Mouse (Mus musculus): ENCODE data around the gene Dip2c. TPM values are rescaled to one million over a fixed set of nuclear protein-coding genes. Genes with fewer than 3 reads are reported as not detected.

Gene Dip2c
- total and polyA plus RNA-seq, 3 experiments: not detected

GRCm38 (mm10) chr13:9405399-9405798 lies 129.1 kb downstream of the Dip2c start:
- no peak overlapping the region for H3K27ac ChIP-seq (ENCODE audit: control insufficient read depth, low read depth, low read length)
- no peak overlapping the region for H3K4me3 ChIP-seq (ENCODE audit: control insufficient read depth in 1 of 2, insufficient read depth in 1 of 2, low read depth in 2 of 2, low read length in 2 of 2)
- H3K36me3 ChIP-seq (ENCODE audit: control insufficient read depth in 1 of 2, insufficient read depth in 2 of 2, low read length in 2 of 2): no peaks in the 10 kb centered on the region
- H3K9me3 ChIP-seq (replicated peaks; ENCODE audit: insufficient read depth, low read length): no peaks in the 10 kb centered on the region
- no peaks in the 10 kb centered on the region for H3K79me2 ChIP-seq (ENCODE audit: control insufficient read depth, insufficient read depth, low read length, poor library complexity)
- H3K4me1 ChIP-seq (ENCODE audit: control insufficient read depth in 1 of 2, insufficient read depth in 2 of 2, low read length in 2 of 2): no peaks in the 10 kb centered on the region
- no peak for TF ChIP-seq TBP (IDR thresholded peaks at IDR 0.05; ENCODE audit: low read depth, low read length)
- no peak overlapping the region for H3K9ac ChIP-seq (ENCODE audit: control insufficient read depth, low read depth, low read length, poor library complexity, severe bottlenecking)
- no peak for DNase-seq (ENCODE audit: low read depth, low spot score)
- H3K27me3 ChIP-seq (ENCODE audit: control insufficient read depth in 1 of 2, insufficient read depth in 2 of 2, low read length in 2 of 2): no peaks in the 10 kb centered on the region

DNA sequence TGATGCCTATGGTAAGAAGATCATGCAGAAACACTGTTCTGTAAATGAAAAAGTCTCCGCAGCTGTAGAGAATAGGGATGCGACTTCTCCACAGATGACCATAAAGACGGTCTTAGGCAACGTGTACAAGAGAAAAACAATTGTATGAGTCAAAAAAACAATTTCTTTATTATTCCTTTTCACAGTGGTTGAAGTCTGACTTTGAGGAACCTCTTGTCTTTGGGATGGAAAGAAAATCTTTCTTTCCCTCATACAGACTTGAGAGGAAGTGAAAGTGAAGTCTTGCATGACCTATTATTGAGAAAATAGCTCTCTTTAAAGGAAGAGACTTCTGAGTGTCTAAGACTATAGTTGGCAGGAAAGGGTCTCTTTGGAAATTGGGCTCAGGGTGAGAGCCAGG lies 132.7 kb downstream of the Dip2c start:
- Histone ChIP-seq H3K9ac (ENCODE audit: control insufficient read depth, low read depth, low read length, poor library complexity, severe bottlenecking) (no peak overlapping the region), H3K27ac (ENCODE audit: control insufficient read depth, low read depth, low read length) (no peak overlapping the region), H3K79me2 (ENCODE audit: control insufficient read depth, insufficient read depth, low read length, poor library complexity) (no peaks in the 10 kb centered on the region), H3K4me1 (ENCODE audit: control insufficient read depth in 1 of 2, insufficient read depth in 2 of 2, low read length in 2 of 2) (no peaks in the 10 kb centered on the region), H3K9me3 (replicated peaks; ENCODE audit: insufficient read depth, low read length) (no peaks in the 10 kb centered on the region), H3K27me3 (ENCODE audit: control insufficient read depth in 1 of 2, insufficient read depth in 2 of 2, low read length in 2 of 2) (no peaks in the 10 kb centered on the region), H3K4me3 (ENCODE audit: control insufficient read depth in 1 of 2, insufficient read depth in 1 of 2, low read depth in 2 of 2, low read length in 2 of 2) (no peak overlapping the region), H3K36me3 (ENCODE audit: control insufficient read depth in 1 of 2, insufficient read depth in 2 of 2, low read length in 2 of 2) (no peaks in the 10 kb centered on the region)
- TF ChIP-seq UBTF (IDR thresholded peaks at IDR 0.05; ENCODE audit: borderline replicate concordance, insufficient read depth, low read depth, low read length) (no peak), ZC3H11A (IDR thresholded peaks at IDR 0.05; ENCODE audit: low read depth, low read length) (no peak), NELFE (IDR thresholded peaks at IDR 0.05; ENCODE audit: low read depth, low read length) (no peak), POLR2A (IDR thresholded peaks at IDR 0.05; ENCODE audit: control insufficient read depth in 1 of 2, insufficient read depth in 1 of 2, low read depth in 1 of 2, low read length in 2 of 2, poor library complexity in 1 of 2) (no peak), ELF1 (IDR thresholded peaks at IDR 0.05; ENCODE audit: low read depth, low read length) (no peak), CHD2 (IDR thresholded peaks at IDR 0.05; ENCODE audit: low read length) (no peak)
- no peak for DNase-seq (ENCODE audit: low read depth, low spot score)

- H3K4me3 ChIP-seq (ENCODE audit: control insufficient read depth in 1 of 2, insufficient read depth in 1 of 2, low read depth in 2 of 2, low read length in 2 of 2): no peak overlapping the region
- TF ChIP-seq POLR2A (IDR thresholded peaks at IDR 0.05; ENCODE audit: control insufficient read depth in 1 of 2, insufficient read depth in 1 of 2, low read depth in 1 of 2, low read length in 2 of 2, poor library complexity in 1 of 2): no peak
- no peak for TF ChIP-seq RAD21 (IDR thresholded peaks at IDR 0.05; ENCODE audit: low read depth, low read length)
- TF ChIP-seq CTCF (IDR thresholded peaks at IDR 0.05 in 2 of 3, conservative IDR thresholded peaks at IDR 0.05 in 1 of 3; ENCODE audit: control insufficient read depth in 1 of 3, insufficient read depth in 1 of 3, low read depth in 2 of 3, low read length in 3 of 3, poor library complexity in 1 of 3, severe bottlenecking in 1 of 3): no peak
- TF ChIP-seq UBTF (IDR thresholded peaks at IDR 0.05; ENCODE audit: borderline replicate concordance, insufficient read depth, low read depth, low read length): no peak
- TF ChIP-seq POLR2AphosphoS2 (IDR thresholded peaks at IDR 0.05; ENCODE audit: low read length): no peak
- TF ChIP-seq GABPA (IDR thresholded peaks at IDR 0.05; ENCODE audit: low read depth, low read length): no peak
- TF ChIP-seq CHD1 (IDR thresholded peaks at IDR 0.05; ENCODE audit: low read depth, low read length): no peak
- TF ChIP-seq NELFE (IDR thresholded peaks at IDR 0.05; ENCODE audit: low read depth, low read length): no peak
- TF ChIP-seq JUND (IDR thresholded peaks at IDR 0.05; ENCODE audit: low read depth, low read length): no peak
- TF ChIP-seq USF2 (IDR thresholded peaks at IDR 0.05; ENCODE audit: borderline replicate concordance in 1 of 2, insufficient read depth in 1 of 2, low read depth in 1 of 2, low read length in 2 of 2): no peak
- TF ChIP-seq SIN3A (IDR thresholded peaks at IDR 0.05; ENCODE audit: low read length): no peak
- no peak for TF ChIP-seq SMC3 (IDR thresholded peaks at IDR 0.05; ENCODE audit: low read depth, low read length)
- TF ChIP-seq GATA1 (IDR thresholded peaks at IDR 0.05; ENCODE audit: low read depth, low read length): no peak
- TF ChIP-seq MAFK (IDR thresholded peaks at IDR 0.05; ENCODE audit: borderline replicate concordance, low read depth, low read length): no peak
- TF ChIP-seq E2F4 (IDR thresholded peaks at IDR 0.05; ENCODE audit: borderline replicate concordance, low read depth, low read length): no peak
- no peak for TF ChIP-seq CHD2 (IDR thresholded peaks at IDR 0.05; ENCODE audit: low read length)
- no peak for TF ChIP-seq HCFC1 (IDR thresholded peaks at IDR 0.05; ENCODE audit: low read depth, low read length)
- H3K36me3 ChIP-seq (ENCODE audit: control insufficient read depth in 1 of 2, insufficient read depth in 2 of 2, low read length in 2 of 2): no peaks in the 10 kb centered on the region
- H3K4me1 ChIP-seq (ENCODE audit: control insufficient read depth in 1 of 2, insufficient read depth in 2 of 2, low read length in 2 of 2): no peaks in the 10 kb centered on the region
- no peak overlapping the region for H3K9ac ChIP-seq (ENCODE audit: control insufficient read depth, low read depth, low read length, poor library complexity, severe bottlenecking)
- no peak for DNase-seq (ENCODE audit: low read depth, low spot score)
- no peaks in the 10 kb centered on the region for H3K9me3 ChIP-seq (replicated peaks; ENCODE audit: insufficient read depth, low read length)
- H3K27ac ChIP-seq (ENCODE audit: control insufficient read depth, low read depth, low read length): no peak overlapping the region
- H3K27me3 ChIP-seq (ENCODE audit: control insufficient read depth in 1 of 2, insufficient read depth in 2 of 2, low read length in 2 of 2): peaks cover 0 to 1% of the 10 kb centered on the region in 2 experiments; a peak in 2 of 4 replicates
- H3K79me2 ChIP-seq (ENCODE audit: control insufficient read depth, insufficient read depth, low read length, poor library complexity): no peaks in the 10 kb centered on the region
Measured at GRCm38 (mm10) chr13:9418441-9418840, 142.1 kb downstream of the Dip2c start.
